Mouse (Mus musculus) cerebellum, adult 9-11 months (tissue): ENCODE measurements around the gene Nek6.
A peak's percentile ranks its signal among the peaks of the same experiment; 100 is the strongest.

Experiments
- DNase-seq: peaks from one replicate; pipeline ENCODE4 v3.0.0; 2022

Gene Nek6

GRCm38 (mm10) chr2:38584514-38585378 lies 73.3 kb downstream of the Nek6 start:
- DNase-seq, result no peak

DNA sequence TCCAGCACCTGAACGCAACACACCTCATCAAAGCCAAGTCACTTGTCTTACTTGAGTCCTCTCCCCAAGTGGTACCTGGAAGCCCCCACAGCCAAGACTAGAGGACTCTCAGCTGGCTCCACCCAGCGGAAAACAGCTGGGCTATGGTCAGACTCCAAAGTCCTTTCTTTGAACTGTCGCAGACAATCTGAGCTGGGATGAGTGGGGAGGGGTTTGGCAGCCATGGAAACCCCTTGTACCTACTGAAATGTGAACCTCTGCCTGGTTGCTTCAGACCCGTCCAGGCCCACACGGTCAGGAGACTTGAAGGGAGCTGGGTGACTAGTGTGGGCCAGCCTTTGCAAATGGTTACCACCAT lies 73.9 kb downstream of the Nek6 start:
- DNase-seq, result no peak

DNA sequence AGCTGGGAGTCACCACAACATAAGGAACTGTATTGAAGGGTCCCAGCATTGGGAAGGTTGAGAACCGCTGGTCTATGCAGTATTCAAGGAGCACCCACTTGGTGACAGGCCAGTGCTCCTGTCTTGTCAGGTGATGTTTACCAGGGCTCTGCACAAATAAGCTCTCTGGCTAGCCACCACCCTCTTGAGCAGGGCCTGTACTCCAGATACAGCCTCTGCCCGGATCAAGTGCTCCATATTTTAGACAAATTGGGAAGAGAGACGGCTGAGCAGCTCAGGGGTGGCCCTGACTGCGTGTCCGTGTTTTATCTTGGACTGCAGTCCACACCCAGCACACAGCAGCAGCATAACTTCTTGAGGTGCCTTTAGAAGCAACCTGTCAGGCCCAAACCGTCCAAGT lies 75.3 kb downstream of the Nek6 start:
- no peak for DNase-seq

DNA sequence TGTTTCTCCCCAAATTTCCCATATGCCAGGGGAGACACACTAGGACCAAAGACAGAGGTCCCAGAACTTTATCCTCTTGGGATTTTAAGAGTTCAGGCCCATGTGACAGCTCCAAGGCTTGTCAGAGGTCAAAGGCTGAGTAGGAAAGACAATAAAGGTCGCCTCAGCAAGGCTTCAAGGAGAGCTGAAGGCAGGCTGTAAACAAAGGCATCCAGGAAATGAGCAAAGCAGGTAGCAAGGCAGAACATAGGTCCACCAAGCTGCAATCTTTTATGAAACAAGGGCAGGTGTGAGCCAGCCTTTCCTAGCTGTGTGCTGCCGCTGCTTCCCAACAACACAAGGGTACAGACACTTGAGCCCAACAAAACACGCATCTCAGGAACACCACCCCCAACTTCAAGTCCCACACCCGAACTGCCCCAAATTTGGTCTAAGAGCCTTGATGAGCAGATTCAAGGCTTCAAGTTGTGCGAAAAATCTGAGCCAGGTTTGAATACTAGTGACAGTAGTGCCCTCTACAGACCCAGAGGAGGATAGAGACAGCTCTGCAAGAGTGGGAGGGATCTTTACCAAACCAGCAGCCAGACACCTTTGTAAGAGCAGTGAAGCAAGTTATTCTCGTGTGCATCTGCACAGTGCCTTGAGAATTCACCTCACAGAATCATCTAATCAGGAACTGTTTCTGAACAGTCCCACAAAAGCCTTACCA lies 80.5 kb downstream of the Nek6 start:
- peak; percentile 49 for DNase-seq

DNA sequence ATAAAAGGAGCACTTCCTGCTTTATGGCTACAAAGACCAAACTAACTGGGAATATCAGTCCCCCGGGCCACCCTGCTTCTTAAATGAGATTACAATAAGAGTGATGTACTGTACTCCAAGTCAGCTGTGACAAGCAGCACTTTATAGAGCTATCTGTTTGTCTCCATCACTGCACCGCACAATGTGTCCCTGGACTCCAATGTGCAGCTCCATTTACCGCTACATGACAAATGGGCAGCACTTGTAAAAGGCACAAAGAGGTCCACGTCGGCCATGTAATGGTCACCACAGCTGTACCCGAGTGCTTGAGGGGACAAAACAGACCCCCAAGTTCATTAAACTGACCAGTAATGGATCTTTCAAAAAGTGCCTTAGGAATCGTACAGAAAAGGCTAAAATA lies 83.4 kb downstream of the Nek6 start:
- DNase-seq, result no peak

GRCm38 (mm10) chr2:38597896-38598295 lies 86.5 kb downstream of the Nek6 start:
- no peak for DNase-seq

- DNase-seq, result peak; percentile 61
These were observed 87.0 kb downstream of the Nek6 start for GRCm38 (mm10) chr2:38598395-38598794.

- DNase-seq, result no peak
These were observed 89.4 kb downstream of the Nek6 start for GRCm38 (mm10) chr2:38600842-38601241.

GRCm38 (mm10) chr2:38607716-38608115 lies 96.3 kb downstream of the Nek6 start:
- no peak for DNase-seq

DNA sequence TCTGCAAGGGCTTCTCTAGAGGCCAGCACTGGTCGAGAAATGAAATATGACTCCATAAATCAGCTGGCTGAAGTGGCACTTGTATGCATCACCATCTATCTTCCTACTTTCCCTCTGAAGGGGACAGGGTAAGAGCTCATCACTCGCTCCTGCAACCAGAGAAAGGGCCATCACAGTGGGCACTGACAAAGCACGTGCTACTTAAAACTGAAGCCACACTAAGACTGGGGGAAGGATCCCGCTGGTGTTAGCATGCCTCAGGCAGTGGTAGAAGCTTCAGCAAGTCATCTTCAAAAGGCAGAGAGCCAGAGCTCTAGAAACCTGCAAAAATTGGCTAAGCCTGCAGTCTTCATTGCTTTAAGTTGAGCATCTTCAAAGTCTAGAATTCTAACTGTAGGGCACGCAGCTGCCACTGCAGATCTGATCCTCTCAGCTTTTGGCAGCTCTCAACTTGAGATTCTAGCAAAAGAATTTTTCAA lies 97.4 kb downstream of the Nek6 start:
- DNase-seq, result no peak

- no peak for DNase-seq
These were observed 97.9 kb downstream of the Nek6 start for GRCm38 (mm10) chr2:38609310-38609709.

- DNase-seq, result no peak
These were observed 98.7 kb downstream of the Nek6 start for GRCm38 (mm10) chr2:38610161-38610560.

- DNase-seq, result no peak
These were observed 101.2 kb downstream of the Nek6 start for GRCm38 (mm10) chr2:38612596-38612995.

GRCm38 (mm10) chr2:38613576-38613975 lies 102.1 kb downstream of the Nek6 start:
- DNase-seq, result peak; percentile 49

DNA sequence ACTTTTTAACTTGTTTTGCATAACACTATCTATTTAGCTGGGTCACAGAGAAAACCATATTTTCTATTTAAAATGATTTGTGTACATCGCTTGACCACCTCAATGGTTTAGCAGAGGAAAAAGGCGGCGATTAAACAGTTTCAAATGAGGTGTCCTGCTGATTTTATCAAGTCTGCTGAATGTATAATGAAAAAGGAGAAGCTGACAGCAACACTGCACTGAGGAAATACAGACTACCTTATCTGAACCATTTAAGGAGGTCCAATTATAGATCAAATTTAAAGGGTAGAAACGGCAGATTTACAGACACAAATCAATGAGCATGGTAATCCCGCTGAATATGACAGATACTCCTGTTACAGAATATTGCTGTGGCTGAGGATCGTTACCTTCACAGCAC lies 103.0 kb downstream of the Nek6 start:
- DNase-seq, result no peak

DNA sequence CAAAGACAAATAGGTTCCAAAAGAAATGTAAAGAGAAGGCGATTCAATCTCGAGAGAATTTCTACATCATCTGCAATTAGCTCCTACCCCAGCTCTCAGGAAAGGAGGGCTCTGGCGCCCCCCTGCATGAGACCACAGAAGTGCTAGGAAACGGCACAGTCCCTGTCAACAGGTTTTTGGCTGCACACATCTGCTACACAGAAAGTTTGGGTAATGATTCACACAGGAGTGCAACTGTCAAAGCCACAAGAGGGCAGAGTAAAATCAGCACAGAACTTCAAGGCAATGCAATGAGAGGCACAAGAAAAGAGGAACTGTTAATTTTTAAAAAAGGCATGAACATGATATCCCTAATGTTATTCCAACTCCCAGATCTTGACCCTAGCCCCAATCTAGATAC lies 104.6 kb downstream of the Nek6 start:
- DNase-seq, result no peak

GRCm38 (mm10) chr2:38616956-38617872 lies 105.8 kb downstream of the Nek6 start:
- DNase-seq, result no peak

DNA sequence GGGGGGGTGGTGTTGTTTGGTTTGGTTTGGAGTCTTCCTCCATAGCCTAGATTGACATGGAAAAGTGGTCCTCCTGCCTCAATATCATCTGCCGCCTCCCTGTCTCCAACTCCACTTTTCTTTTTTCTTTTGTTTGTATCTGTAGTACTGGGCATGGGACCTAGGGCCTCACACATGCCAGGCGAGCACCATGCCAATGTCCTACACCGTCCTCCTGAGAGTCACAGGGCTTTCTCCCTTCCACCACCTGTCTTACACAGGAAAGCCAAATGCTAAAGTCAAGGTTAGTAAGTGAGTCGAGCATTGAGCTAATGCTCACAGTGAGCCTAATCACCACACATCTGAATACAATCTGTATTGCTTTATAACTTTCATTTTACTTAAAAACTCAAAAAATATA lies 108.3 kb downstream of the Nek6 start:
- DNase-seq, result peak; percentile 86

DNA sequence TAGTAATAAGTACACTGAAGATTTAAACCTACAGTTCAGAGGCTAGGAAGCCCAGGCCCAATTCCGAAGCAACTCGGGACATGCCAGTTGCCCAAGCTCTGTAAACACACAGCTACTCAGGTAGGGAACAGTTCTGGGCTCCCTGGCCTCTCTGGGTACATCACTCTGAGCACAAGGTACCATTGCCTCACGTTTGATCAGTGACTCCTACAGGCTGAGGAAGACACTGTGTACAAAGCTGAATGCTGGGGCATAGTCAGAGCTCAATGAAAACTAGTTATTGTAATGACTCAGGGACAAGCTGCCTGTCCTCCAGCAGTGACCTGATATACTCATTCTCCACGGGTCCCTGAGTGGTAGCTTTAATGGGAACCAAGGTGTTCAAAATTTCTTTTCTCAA lies 109.6 kb downstream of the Nek6 start:
- no peak for DNase-seq

GRCm38 (mm10) chr2:38621610-38622021 lies 110.2 kb downstream of the Nek6 start:
- peak; percentile 68 for DNase-seq

GRCm38 (mm10) chr2:38623411-38623810 lies 112.0 kb downstream of the Nek6 start:
- DNase-seq, result no peak

- no peak for DNase-seq
These were observed 112.6 kb downstream of the Nek6 start for GRCm38 (mm10) chr2:38623821-38624590.
